Mouse (Mus musculus) limb, embryonic 11.5 days (tissue): ENCODE data around the gene Gba2. TPM values are rescaled to one million over a fixed set of nuclear protein-coding genes. Genes with fewer than 3 reads are reported as not detected.
"Not testable (repeated sequence)": the region's sequence is repeated elsewhere in the genome, so short reads cannot be mapped to it uniquely, and the experiment has no call there.

ENCODE experiments used
- ATAC-seq: fragments of 200-750 bp; cut with Nextera tagmentation; 2 replicates; pipeline ENCODE4 v1.8.0; 2017; ENCODE audit warnings: low read depth; ENCODE audit not compliant: insufficient number of reproducible peaks, low FRiP score, low TSS enrichment
- DNase-seq: peaks from one replicate; pipeline ENCODE4 v3.0.0-alpha.2; 2015; ENCODE audit warnings: low spot score
- H3K27ac ChIP-seq: fragments of 300-500 bp; sonication (generic); replicated peaks from 2 replicates; pipeline ENCODE4 v1.5.1; 2014; ENCODE audit warnings: low read depth, mild to moderate bottlenecking, low read length
- H3K27me3 ChIP-seq: fragments of 300-500 bp; sonication (generic); 2 replicates; pipeline ENCODE4 v1.6.1; 2014; ENCODE audit warnings: mild to moderate bottlenecking, low read length, mixed read lengths; ENCODE audit not compliant: control insufficient read depth, insufficient read depth
- H3K36me3 ChIP-seq: fragments of 300-500 bp; sonication (generic); 2 replicates; pipeline ENCODE4 v1.6.1; 2014; ENCODE audit warnings: mild to moderate bottlenecking, low read length, moderate library complexity, mixed read lengths; ENCODE audit not compliant: control insufficient read depth, insufficient read depth
- H3K4me1 ChIP-seq: fragments of 300-500 bp; sonication (generic); 2 replicates; pipeline ENCODE4 v1.6.1; 2014; ENCODE audit warnings: low read length, mixed read lengths; ENCODE audit not compliant: control insufficient read depth, insufficient read depth
- H3K4me2 ChIP-seq: fragments of 300-500 bp; sonication (generic); 2 replicates; pipeline ENCODE4 v1.6.1; 2014; ENCODE audit warnings: low read depth, mild to moderate bottlenecking, moderate library complexity; ENCODE audit not compliant: severe bottlenecking
- H3K4me3 ChIP-seq: fragments of 300-500 bp; sonication (generic); 2 replicates; pipeline ENCODE4 v1.5.1; 2014; ENCODE audit warnings: low read depth, low read length
- H3K9ac ChIP-seq: fragments of 300-500 bp; sonication (generic); 2 replicates; pipeline ENCODE4 v1.6.1; 2014; ENCODE audit warnings: mild to moderate bottlenecking, low read length
- H3K9me3 ChIP-seq: fragments of 300-500 bp; sonication (generic); 2 replicates; pipeline ENCODE4 v1.6.1; 2016; ENCODE audit warnings: low read length; ENCODE audit not compliant: control insufficient read depth
- WGBS: fragments of 180-500 bp; shearing (Covaris S2); extraction: QIAGEN DNeasy Blood & Tissue Kit; methylation state at CpG from one replicate; pipeline ENCODE4 v1.1.7; 2014; 5-methylcytosine and 5-hydroxymethylcytosine counted together
- polyA plus RNA-seq: library from polyadenylated mRNA; unstranded; fragments of >200 nt; fragmentation: Nextera tagmentation; extraction: Ambion mirVana; gene quantifications from 2 replicates; pipeline ENCODE4 v1.2.1, GENCODE M21; 2014

Gene Gba2
- polyA plus RNA-seq, 1 experiment from 2014 or later: 20.7 TPM

GRCm38 (mm10) chr4:43555926-43556325 is 22.7 kb downstream of the Gba2 start:
- DNase-seq (no peak), ATAC-seq (no peak)
- peaks cover 28% of the 10 kb centered on the region for H3K4me1 ChIP-seq
- WGBS: 92% methylated on average over 7 of the region's 7 CpGs
- no peak overlapping the region for H3K4me3 ChIP-seq
- H3K4me2 ChIP-seq: no peak overlapping the region
- no peaks in the 10 kb centered on the region for H3K9me3 ChIP-seq
- no peaks in the 10 kb centered on the region for H3K27me3 ChIP-seq
- H3K27ac ChIP-seq: no peak overlapping the region
- peaks cover 35% of the 10 kb centered on the region for H3K36me3 ChIP-seq
- no peak overlapping the region for H3K9ac ChIP-seq

GRCm38 (mm10) chr4:43553891-43554290 is 24.8 kb downstream of the Gba2 start:
- no peak overlapping the region for H3K9ac ChIP-seq
- no peaks in the 10 kb centered on the region for H3K9me3 ChIP-seq
- no peaks in the 10 kb centered on the region for H3K27me3 ChIP-seq
- peaks cover 53% of the 10 kb centered on the region for H3K36me3 ChIP-seq
- H3K4me1 ChIP-seq: peaks cover 13% of the 10 kb centered on the region
- ATAC-seq (no peak), DNase-seq (no peak)
- no peak overlapping the region for H3K27ac ChIP-seq
- no peak overlapping the region for H3K4me2 ChIP-seq
- no peak overlapping the region for H3K4me3 ChIP-seq

- ATAC-seq (no peak), DNase-seq (no peak)
- Histone ChIP-seq H3K9ac (no peak overlapping the region), H3K4me2 (no peak overlapping the region), H3K27me3 (no peaks in the 10 kb centered on the region), H3K27ac (no peak overlapping the region), H3K36me3 (peaks cover 59% of the 10 kb centered on the region), H3K9me3 (no peaks in the 10 kb centered on the region), H3K4me1 (no peaks in the 10 kb centered on the region), H3K4me3 (no peak overlapping the region)
- 85% methylated on average over 5 of the region's 5 CpGs for WGBS
These were observed 26.2 kb downstream of the Gba2 start for GRCm38 (mm10) chr4:43552437-43552836.

GRCm38 (mm10) chr4:43551854-43552253 is 26.8 kb downstream of the Gba2 start:
- 86% methylated on average over 6 of the region's 6 CpGs for WGBS
- DNase-seq, H3K9me3 ChIP-seq, H3K27me3 ChIP-seq, H3K4me2 ChIP-seq, H3K4me1 ChIP-seq, ATAC-seq, H3K9ac ChIP-seq, H3K27ac ChIP-seq, H3K4me3 ChIP-seq: not testable (repeated sequence)
- H3K36me3 ChIP-seq: peaks cover 61% of the 10 kb centered on the region

- DNase-seq (no peak), ATAC-seq (no peak)
- no peak overlapping the region for H3K9ac ChIP-seq
- no peak overlapping the region for H3K4me2 ChIP-seq
- 87% methylated on average over 12 of the region's 12 CpGs for WGBS
- peaks cover 70% of the 10 kb centered on the region for H3K36me3 ChIP-seq
- H3K27ac ChIP-seq: no peak overlapping the region
- no peaks in the 10 kb centered on the region for H3K27me3 ChIP-seq
- no peaks in the 10 kb centered on the region for H3K4me1 ChIP-seq
- H3K9me3 ChIP-seq: no peaks in the 10 kb centered on the region
- no peak overlapping the region for H3K4me3 ChIP-seq
These were observed 29.6 kb downstream of the Gba2 start for GRCm38 (mm10) chr4:43549055-43549454.

GRCm38 (mm10) chr4:43547160-43547559 is 31.5 kb downstream of the Gba2 start:
- Histone ChIP-seq H3K4me2 (no peak overlapping the region), H3K27ac (no peak overlapping the region), H3K36me3 (peaks cover 69% of the 10 kb centered on the region), H3K4me1 (no peaks in the 10 kb centered on the region), H3K9me3 (no peaks in the 10 kb centered on the region), H3K27me3 (no peaks in the 10 kb centered on the region), H3K4me3 (no peak overlapping the region), H3K9ac (no peak overlapping the region)
- 94% methylated on average over 8 of the region's 8 CpGs for WGBS
- DNase-seq (no peak), ATAC-seq (no peak)

GRCm38 (mm10) chr4:43546375-43547047 is 32.2 kb downstream of the Gba2 start:
- no peaks in the 10 kb centered on the region for H3K27me3 ChIP-seq
- DNase-seq (no peak), ATAC-seq (no peak)
- no peak overlapping the region for H3K4me3 ChIP-seq
- WGBS: 94% methylated on average over 12 of the region's 12 CpGs
- H3K36me3 ChIP-seq: peaks cover 73% of the 10 kb centered on the region
- no peaks in the 10 kb centered on the region for H3K4me1 ChIP-seq
- no peaks in the 10 kb centered on the region for H3K9me3 ChIP-seq
- H3K27ac ChIP-seq: no peak overlapping the region
- no peak overlapping the region for H3K9ac ChIP-seq
- H3K4me2 ChIP-seq: no peak overlapping the region

GRCm38 (mm10) chr4:43542044-43542443 is 36.6 kb downstream of the Gba2 start:
- Histone ChIP-seq H3K4me3 (no peak overlapping the region), H3K9ac (no peak overlapping the region), H3K27ac (no peak overlapping the region), H3K27me3 (no peaks in the 10 kb centered on the region), H3K36me3 (peaks cover 79% of the 10 kb centered on the region), H3K4me2 (no peak overlapping the region), H3K9me3 (no peaks in the 10 kb centered on the region), H3K4me1 (no peaks in the 10 kb centered on the region)
- DNase-seq (no peak), ATAC-seq (no peak)
- 53% methylated on average over 3 of the region's 3 CpGs for WGBS

GRCm38 (mm10) chr4:43536031-43536430 is 42.6 kb downstream of the Gba2 start:
- Histone ChIP-seq H3K9me3 (no peaks in the 10 kb centered on the region), H3K27ac (no peak overlapping the region), H3K36me3 (peaks cover 66% of the 10 kb centered on the region), H3K9ac (no peak overlapping the region), H3K4me2 (no peak overlapping the region), H3K4me1 (no peaks in the 10 kb centered on the region), H3K27me3 (no peaks in the 10 kb centered on the region), H3K4me3 (no peak overlapping the region)
- WGBS: 94% methylated on average over 9 of the region's 9 CpGs
- DNase-seq: no peak
- ATAC-seq: no peak
